Mouse (Mus musculus): ENCODE measurements around the gene Tmem131l.

Gene Tmem131l

DNA sequence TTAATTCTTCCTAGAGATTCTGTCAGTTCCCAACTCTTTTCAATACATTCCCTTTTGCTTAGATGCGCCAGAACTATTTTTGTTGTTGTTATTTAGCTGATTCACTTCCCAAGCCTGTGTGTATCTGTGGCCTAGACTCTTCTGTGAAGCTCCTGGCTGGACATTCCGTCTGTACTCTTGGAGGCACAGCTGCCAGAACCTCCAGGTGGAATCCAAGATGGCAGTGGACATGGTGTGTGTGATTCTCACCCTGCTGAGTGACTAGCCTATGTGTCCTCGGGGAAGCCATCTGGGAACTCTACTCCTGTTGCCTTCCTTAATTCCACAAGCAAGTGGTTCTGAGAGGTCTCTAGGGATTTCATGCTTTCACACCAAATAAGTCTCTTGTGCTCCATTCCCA lies 63.8 kb downstream of the Tmem131l start:
- DNase-seq, result no peak

- no peak for DNase-seq
Measured at GRCm38 (mm10) chr3:83973339-83973738, 66.6 kb downstream of the Tmem131l start.

DNA sequence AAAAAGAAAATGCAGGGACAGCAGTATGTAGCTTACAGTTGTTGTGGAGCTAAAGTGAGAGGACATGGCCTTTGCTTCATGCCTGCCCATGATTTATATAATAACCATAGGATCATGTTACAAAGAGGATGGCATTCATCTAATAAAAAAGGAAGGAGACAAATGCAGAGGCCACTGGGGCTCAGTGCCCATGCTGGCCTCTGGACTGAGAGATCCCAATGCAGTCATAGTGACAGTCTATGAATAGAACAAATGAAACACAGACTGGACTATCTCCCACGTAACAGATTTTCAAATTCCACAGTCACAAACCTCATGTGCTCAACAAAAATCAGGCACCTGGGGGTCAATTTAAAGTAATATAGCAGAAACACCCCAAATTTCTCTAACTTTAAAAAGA lies 69.3 kb downstream of the Tmem131l start:
- no peak for DNase-seq

DNA sequence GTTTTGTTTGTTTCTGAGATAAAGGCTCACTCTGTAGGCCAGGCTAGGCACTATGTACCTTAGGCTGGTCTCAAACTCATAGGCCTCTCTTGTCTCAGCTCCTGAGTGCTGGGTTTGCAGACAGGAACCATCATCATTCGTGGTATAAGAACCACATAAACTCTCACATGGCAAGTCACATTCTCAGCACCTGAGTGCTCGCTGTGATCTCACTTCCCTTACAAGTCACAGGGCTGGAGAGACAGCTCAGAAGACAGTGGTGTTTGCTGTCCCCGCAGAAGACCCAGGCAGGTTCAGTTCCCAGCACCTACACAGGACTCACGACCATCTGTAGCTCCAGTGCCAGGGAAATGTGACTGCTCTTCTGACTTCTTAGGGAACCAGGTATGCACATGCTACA lies 70.9 kb downstream of the Tmem131l start:
- no peak for DNase-seq

GRCm38 (mm10) chr3:83967791-83968190 lies 72.2 kb downstream of the Tmem131l start:
- no peak for DNase-seq

GRCm38 (mm10) chr3:83965333-83965732 lies 74.6 kb downstream of the Tmem131l start:
- DNase-seq, result no peak

DNA sequence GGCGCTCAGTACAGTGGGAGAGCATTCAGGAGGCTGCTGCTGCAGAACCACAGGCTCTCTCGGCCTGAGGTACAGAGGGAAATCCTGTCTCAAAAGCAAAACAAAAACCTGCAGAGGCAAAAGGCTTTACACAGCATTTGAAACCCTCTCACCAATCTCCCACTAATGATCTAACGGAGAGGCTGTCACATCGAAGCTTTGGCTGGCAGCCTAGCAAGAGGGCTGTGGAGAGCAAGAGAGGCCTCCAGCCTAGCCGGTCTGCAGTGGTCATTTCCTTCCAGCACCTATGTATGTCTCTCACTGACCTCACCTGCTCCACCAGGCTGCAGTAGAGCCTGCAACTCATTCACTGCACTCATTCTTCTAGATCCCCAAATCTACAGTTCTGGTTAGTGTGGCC lies 76.3 kb downstream of the Tmem131l start:
- no peak for DNase-seq

DNA sequence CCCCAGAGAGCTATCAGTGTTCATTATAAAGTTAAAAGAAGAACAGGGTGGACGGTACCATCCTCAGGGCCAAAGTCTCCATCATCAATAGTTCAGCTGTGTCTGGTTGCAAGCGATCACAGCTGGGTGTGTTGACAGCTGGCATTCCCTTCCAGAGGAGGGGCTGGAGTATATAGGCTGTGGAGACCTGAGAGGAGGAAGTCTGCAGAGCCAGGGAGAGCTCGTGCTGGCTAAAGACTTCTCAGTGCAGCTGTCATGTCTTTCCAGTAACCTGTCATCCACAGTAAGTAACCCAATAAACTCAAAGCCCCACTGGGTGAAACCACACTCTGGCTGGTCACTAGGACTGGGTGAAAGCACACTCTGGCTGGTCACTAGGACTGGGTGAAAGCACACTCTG lies 77.4 kb downstream of the Tmem131l start:
- DNase-seq, result no peak

GRCm38 (mm10) chr3:83962076-83962475 lies 77.9 kb downstream of the Tmem131l start:
- DNase-seq, result no peak

GRCm38 (mm10) chr3:83958951-83959681 lies 80.9 kb downstream of the Tmem131l start:
- DNase-seq, result peak; percentile 31

DNA sequence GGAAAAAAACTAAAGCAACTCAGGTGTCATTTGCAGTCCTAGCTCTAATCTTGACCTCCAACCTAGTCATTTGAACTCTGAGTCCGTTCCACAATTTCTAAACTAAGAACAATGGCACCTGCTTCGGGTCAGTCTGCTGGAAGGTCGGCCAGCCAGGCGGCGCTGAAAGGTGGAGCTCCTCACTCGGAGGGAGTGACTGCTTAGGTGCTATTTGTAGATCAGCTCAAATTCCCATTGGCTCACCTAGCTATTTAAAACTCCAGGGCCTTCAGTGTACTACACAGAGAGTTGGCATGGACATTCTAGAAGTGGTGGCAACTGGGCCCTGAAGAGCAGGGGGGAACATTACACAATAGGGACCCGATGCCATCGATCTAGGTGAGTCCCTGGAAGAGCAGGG lies 86.1 kb downstream of the Tmem131l start:
- no peak for DNase-seq

GRCm38 (mm10) chr3:83948801-83949200 lies 91.2 kb downstream of the Tmem131l start:
- no peak for DNase-seq

DNA sequence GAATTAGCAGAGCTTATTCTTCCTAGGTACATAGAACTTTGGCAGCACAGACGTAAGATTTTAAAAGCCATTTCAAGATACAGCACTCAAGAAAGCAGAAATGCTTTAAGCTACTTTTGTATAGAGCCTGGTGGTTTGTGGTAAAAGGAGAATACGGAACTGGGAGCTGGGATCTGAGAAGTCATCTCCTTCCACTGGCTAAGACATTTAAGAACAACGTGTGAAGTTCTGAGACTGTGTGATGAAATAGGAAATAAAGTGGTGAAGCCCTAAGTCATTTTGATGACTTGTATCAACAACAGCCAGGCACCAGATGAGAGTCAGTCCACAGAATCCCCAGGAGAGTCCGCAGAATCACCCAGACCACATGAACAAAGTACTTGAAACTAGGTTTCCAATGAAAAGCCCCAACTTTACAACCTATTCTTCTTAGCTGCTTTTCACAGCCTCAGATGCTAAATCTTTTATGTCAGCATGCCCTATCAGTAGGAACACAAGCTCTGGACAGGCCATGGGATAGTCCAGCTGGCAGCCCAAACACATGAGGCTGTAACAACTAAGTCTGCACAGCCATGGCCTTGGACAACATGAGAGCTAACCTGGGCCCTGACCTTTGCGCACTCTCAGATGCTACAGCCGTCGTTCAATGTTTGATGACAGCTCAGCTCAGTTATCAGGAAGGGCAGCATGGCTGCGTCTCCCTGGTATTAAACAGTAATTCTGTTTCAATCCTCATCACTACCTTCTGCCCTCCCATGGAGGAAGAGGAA lies 92.3 kb downstream of the Tmem131l start:
- no peak for DNase-seq

GRCm38 (mm10) chr3:83946848-83947247 lies 93.1 kb downstream of the Tmem131l start:
- DNase-seq, result peak; percentile 23

- no peak for DNase-seq
Measured at GRCm38 (mm10) chr3:83943691-83944090, 96.3 kb downstream of the Tmem131l start.

DNA sequence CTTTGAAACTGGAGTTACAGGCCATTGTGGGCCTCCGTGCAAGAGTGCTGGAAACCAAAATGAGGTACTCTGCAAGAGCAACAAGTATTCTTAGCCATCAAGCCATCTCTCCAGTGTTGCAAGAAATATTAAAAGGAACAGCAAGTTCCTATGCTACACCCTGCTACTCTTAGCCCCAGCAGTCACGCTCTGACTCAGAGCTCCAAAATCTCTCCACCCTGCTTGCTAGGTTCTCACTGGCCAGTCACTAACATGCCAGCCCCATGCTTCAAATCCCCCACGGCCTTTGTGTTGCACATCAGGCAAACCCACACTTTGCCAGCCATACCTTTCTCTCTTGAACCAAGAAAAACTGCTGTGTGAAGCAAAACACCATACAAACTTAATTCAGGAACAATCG lies 96.8 kb downstream of the Tmem131l start:
- no peak for DNase-seq

- no peak for DNase-seq
Measured at GRCm38 (mm10) chr3:83941921-83942320, 98.1 kb downstream of the Tmem131l start.

GRCm38 (mm10) chr3:83938871-83939270 lies 101.1 kb downstream of the Tmem131l start:
- DNase-seq, result no peak

- no peak for DNase-seq
Measured at GRCm38 (mm10) chr3:83934514-83934913, 105.5 kb downstream of the Tmem131l start.

GRCm38 (mm10) chr3:83915768-83916496 lies 124.0 kb downstream of the Tmem131l start:
- DNase-seq, result peak; percentile 17

DNA sequence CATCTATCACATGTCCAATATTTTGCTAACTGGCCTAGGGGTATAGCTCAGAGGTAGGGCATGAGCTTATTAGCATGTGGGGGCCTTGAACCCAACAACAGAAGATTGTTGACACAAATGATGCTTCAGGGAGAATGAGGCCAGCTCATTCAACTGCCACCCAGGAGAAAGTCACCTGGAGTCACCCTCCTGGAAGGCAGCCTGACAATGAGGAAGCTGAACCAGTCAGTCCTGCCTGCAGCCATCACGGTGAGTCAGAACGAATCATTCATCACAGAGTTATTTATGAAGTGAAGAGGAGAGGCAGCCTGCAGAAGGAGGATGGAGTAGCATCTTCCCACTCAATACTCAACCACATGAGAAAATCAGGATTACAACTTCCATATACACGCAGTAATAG lies 124.9 kb downstream of the Tmem131l start:
- DNase-seq, result no peak

- DNase-seq, result no peak
Measured at GRCm38 (mm10) chr3:83910707-83911106, 129.3 kb downstream of the Tmem131l start.

GRCm38 (mm10) chr3:83906185-83906584 lies 133.8 kb downstream of the Tmem131l start:
- DNase-seq, result no peak

DNA sequence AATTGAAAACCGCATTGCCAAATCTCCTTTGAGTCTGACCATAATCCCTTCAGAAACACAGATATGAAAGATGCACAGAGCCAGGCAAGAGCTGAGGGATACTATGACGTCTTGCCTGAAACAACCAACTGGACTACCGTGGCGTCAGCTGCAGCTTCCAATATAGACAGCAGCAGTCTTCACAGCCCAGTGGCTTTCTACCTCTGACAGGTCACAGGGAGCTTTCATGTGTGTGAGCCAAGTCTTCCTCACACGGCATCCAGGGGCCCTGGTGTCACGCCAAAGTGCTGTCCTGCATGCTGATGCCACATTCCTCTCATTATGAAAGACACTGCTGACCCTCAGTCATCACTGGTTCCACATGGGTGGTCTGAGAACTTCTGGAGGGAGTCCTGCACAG lies 134.8 kb downstream of the Tmem131l start:
- no peak for DNase-seq
